Comparison of ENCODE assay signal across 7 mouse cellular contexts in the genomic region with DNA sequence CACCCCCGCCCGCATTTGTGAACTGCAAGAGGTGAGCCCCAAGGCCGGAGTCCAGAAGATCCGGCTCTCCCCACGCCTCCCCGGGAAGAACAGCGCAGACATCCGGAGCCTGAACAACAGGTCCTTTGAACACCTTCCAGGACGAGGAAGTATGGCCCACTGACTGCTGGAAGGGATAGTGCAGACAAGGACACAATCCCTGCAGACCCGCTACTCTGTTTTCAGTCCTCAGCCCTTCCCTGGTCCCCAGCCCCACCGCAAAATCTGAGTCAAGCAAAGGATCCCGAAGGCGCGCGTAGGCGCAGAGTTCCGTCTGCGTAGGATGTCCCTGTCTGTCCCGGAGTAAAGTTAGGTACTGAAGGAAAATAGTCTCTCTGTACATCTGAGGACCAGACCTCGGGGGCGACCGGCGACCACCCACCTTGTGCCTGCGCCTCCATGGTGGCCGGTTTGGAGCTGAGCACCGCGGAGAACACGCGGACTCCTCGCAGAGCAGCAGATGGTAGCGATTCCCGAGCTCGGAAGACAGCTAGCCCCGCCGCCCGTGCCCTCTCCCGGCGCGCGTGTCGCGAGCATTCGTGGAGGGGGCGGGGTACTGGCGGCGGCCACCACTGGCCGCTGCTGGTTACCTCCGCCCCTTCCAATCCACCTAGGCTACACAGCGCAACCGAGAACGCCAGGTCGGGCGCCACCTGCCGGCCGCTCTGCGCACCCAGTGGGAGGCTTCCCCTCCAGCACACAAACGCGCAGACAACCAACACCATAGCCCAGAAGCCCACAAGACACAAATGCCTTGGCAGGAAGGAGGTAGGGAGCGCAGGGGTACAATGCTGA. TPM values are rescaled to one million over a fixed set of nuclear protein-coding genes. Genes with fewer than 3 reads are reported as not detected.
DNase-seq lines count a peak whose midpoint lies in the region; ATAC-seq and TF ChIP-seq lines count a peak whose summit lies in the region.

A gene (minus strand): TSS at position 668 of the 834 bp plus-strand sequence.

- H3K27ac ChIP-seq in bone marrow macrophage, adult 2 months (ENCODE audit: insufficient read depth, low read depth, low read length), result no peak within 1 kb of the TSS
- 0 out of 2 replicates have a peak within 1 kb of the TSS, but pooled peaks have one; percentile 41 for H3K27ac ChIP-seq in embryonic facial prominence, embryonic 12.5 days
- H3K27ac ChIP-seq in heart, adult 2 months, result no peak within 1 kb of the TSS
- H3K27ac ChIP-seq in kidney, adult 2 months (ENCODE audit: insufficient read depth, low read depth, low read length), result peak within 1 kb of the TSS; percentile 14; the same call in 1 of the 2 replicates
- H3K27ac ChIP-seq in limb, embryonic 10.5 days, result peak within 1 kb of the TSS; percentile 90
- H3K27ac ChIP-seq in midbrain, embryonic 12.5 days (replicated peaks), result no peak within 1 kb of the TSS
- H3K27ac ChIP-seq in spleen, adult 2 months (ENCODE audit: insufficient read depth, low read length), result no peak within 1 kb of the TSS

- peak within 1 kb of the TSS; percentile 60 for H3K4me3 ChIP-seq in bone marrow macrophage, adult 2 months (ENCODE audit: insufficient read depth, low read length)
- H3K4me3 ChIP-seq in embryonic facial prominence, embryonic 12.5 days, result peak within 1 kb of the TSS; percentile 67
- peak within 1 kb of the TSS; percentile 63 for H3K4me3 ChIP-seq in heart, adult 2 months
- H3K4me3 ChIP-seq in kidney, adult 2 months (ENCODE audit: insufficient read depth, low read depth, low read length), result peak within 1 kb of the TSS; percentile 85
- peak within 1 kb of the TSS; percentile 78 for H3K4me3 ChIP-seq in limb, embryonic 10.5 days
- H3K4me3 ChIP-seq in midbrain, embryonic 12.5 days, result peak within 1 kb of the TSS; percentile 70
- peak within 1 kb of the TSS; percentile 39; the same call in 1 of the 2 replicates for H3K4me3 ChIP-seq in spleen, adult 2 months (ENCODE audit: extremely low read depth, insufficient read depth, insufficient read length)

- peak; percentile 71 for TF ChIP-seq CTCF in bone marrow macrophage, adult 2 months (IDR thresholded peaks at IDR 0.05; ENCODE audit: low read depth, low read length)
- peak; percentile 87 for TF ChIP-seq CTCF in heart, adult 2 months (IDR thresholded peaks at IDR 0.05)
- TF ChIP-seq CTCF in kidney, adult 2 months (conservative IDR thresholded peaks at IDR 0.05; ENCODE audit: insufficient read depth, insufficient read length, low read depth, low read length), result peak; percentile 80
- peak; percentile 32; the same call in 1 of the 2 replicates for TF ChIP-seq CTCF in spleen, adult 2 months (IDR thresholded peaks at IDR 0.05; ENCODE audit: extremely low read depth, insufficient read depth, insufficient read length, insufficient replicate concordance)

- WGBS in embryonic facial prominence, embryonic 12.5 days, result 2% methylated on average over 59 of the region's 59 CpGs
- WGBS in heart, adult 2 months, result 1% methylated on average over 59 of the region's 59 CpGs
- WGBS in kidney, adult 2 months, result 2% methylated on average over 55 of the region's 59 CpGs
- 1% methylated on average over 59 of the region's 59 CpGs for WGBS in limb, embryonic 10.5 days
- 2% methylated on average over 57 of the region's 59 CpGs for WGBS in midbrain, embryonic 12.5 days
- 3% methylated on average over 59 of the region's 59 CpGs for WGBS in spleen, adult 2 months

- H3K36me3 ChIP-seq in embryonic facial prominence, embryonic 12.5 days, result no peaks in the 10 kb centered on the region
- no peaks in the 10 kb centered on the region for H3K36me3 ChIP-seq in heart, adult 2 months (ENCODE audit: control insufficient read depth, insufficient read depth, low read length)
- no peaks in the 10 kb centered on the region for H3K36me3 ChIP-seq in kidney, adult 2 months (ENCODE audit: control insufficient read depth, insufficient read depth, low read length)
- no peaks in the 10 kb centered on the region for H3K36me3 ChIP-seq in limb, embryonic 10.5 days
- no peaks in the 10 kb centered on the region for H3K36me3 ChIP-seq in midbrain, embryonic 12.5 days
- no peaks in the 10 kb centered on the region for H3K36me3 ChIP-seq in spleen, adult 2 months (ENCODE audit: control insufficient read depth, insufficient read depth, low read length)

- no peak for TF ChIP-seq EP300 in heart, adult 2 months (IDR thresholded peaks at IDR 0.05; ENCODE audit: insufficient read depth, low read depth, low read length)

- H3K4me1 ChIP-seq in bone marrow macrophage, adult 2 months (ENCODE audit: control insufficient read depth, insufficient read depth, low read length), result 0 out of 2 replicates have a peak, but pooled peaks cover 2% of the 10 kb centered on the region
- H3K4me1 ChIP-seq in embryonic facial prominence, embryonic 12.5 days, result no peaks in the 10 kb centered on the region
- no peaks in the 10 kb centered on the region for H3K4me1 ChIP-seq in heart, adult 2 months (ENCODE audit: control insufficient read depth, insufficient read depth, low read length)
- no peaks in the 10 kb centered on the region for H3K4me1 ChIP-seq in kidney, adult 2 months (ENCODE audit: control insufficient read depth, insufficient read depth, low read length)
- peaks cover 5% of the 10 kb centered on the region; the same call in 1 of the 2 replicates for H3K4me1 ChIP-seq in limb, embryonic 10.5 days
- H3K4me1 ChIP-seq in midbrain, embryonic 12.5 days, result peaks cover 6% of the 10 kb centered on the region; the same call in 1 of the 2 replicates
- peaks cover 2% of the 10 kb centered on the region; the same call in 1 of the 2 replicates for H3K4me1 ChIP-seq in spleen, adult 2 months (ENCODE audit: control insufficient read depth, insufficient read depth, insufficient read length)

- TF ChIP-seq POLR2A in bone marrow macrophage, adult 2 months (IDR thresholded peaks at IDR 0.05; ENCODE audit: borderline replicate concordance, low read depth, low read length), result no peak
- TF ChIP-seq POLR2A in heart, adult 2 months (IDR thresholded peaks at IDR 0.05; ENCODE audit: insufficient read depth, low read depth, low read length), result no peak
- no peak for TF ChIP-seq POLR2A in kidney, adult 2 months (IDR thresholded peaks at IDR 0.05; ENCODE audit: low read depth, low read length)
- TF ChIP-seq POLR2A in spleen, adult 2 months (IDR thresholded peaks at IDR 0.05; ENCODE audit: low read depth, low read length), result no peak

- no peaks in the 10 kb centered on the region for H3K9me3 ChIP-seq in embryonic facial prominence, embryonic 12.5 days
- no peaks in the 10 kb centered on the region for H3K9me3 ChIP-seq in limb, embryonic 10.5 days (replicated peaks)
- no peaks in the 10 kb centered on the region for H3K9me3 ChIP-seq in midbrain, embryonic 12.5 days

- ATAC-seq in embryonic facial prominence, embryonic 12.5 days (ENCODE audit: insufficient number of reproducible peaks, insufficient read depth, low FRiP score, low TSS enrichment), result peak; percentile 99
- peak; percentile 99 for ATAC-seq in midbrain, embryonic 12.5 days (ENCODE audit: low FRiP score, low read depth)

- no peaks in the 10 kb centered on the region for H3K27me3 ChIP-seq in embryonic facial prominence, embryonic 12.5 days
- no peaks in the 10 kb centered on the region for H3K27me3 ChIP-seq in heart, adult 2 months (ENCODE audit: control insufficient read depth, insufficient read depth, low read length)
- no peaks in the 10 kb centered on the region for H3K27me3 ChIP-seq in kidney, adult 2 months (replicated peaks; ENCODE audit: control insufficient read depth, insufficient read depth, low read length)
- no peaks in the 10 kb centered on the region for H3K27me3 ChIP-seq in limb, embryonic 10.5 days (ENCODE audit: low read depth, poor library complexity, severe bottlenecking)
- peaks cover 11% of the 10 kb centered on the region; the same call in 1 of the 2 replicates for H3K27me3 ChIP-seq in midbrain, embryonic 12.5 days
- H3K27me3 ChIP-seq in spleen, adult 2 months (ENCODE audit: control insufficient read depth, insufficient read depth, low read length), result peaks cover 1% of the 10 kb centered on the region; the same call in 1 of the 2 replicates

- H3K4me2 ChIP-seq in embryonic facial prominence, embryonic 12.5 days (replicated peaks), result peak within 1 kb of the TSS; percentile 79
- peak within 1 kb of the TSS; percentile 77 for H3K4me2 ChIP-seq in midbrain, embryonic 12.5 days (replicated peaks)

- intact Hi-C loops in heart, adult 2 months (cut with DNase I), result no loop called here

- peak within 1 kb of the TSS; percentile 64 for H3K9ac ChIP-seq in embryonic facial prominence, embryonic 12.5 days
- peak within 1 kb of the TSS; percentile 61 for H3K9ac ChIP-seq in heart, adult 2 months (ENCODE audit: low read depth, low read length)
- H3K9ac ChIP-seq in midbrain, embryonic 12.5 days (replicated peaks), result peak within 1 kb of the TSS; percentile 60

- no peaks in the 10 kb centered on the region for H3K79me2 ChIP-seq in heart, adult 2 months (replicated peaks; ENCODE audit: control insufficient read depth, insufficient read depth, low read length)

- DNase-seq in heart, adult 2 months, result peak; percentile 78 to 81
- peak; percentile 90 for DNase-seq in kidney, adult 2 months
- DNase-seq in limb, embryonic 10.5 days (ENCODE audit: low spot score), result peak; percentile 94
- peak in 1 of 2 experiments; percentile 9 for DNase-seq in spleen, adult 2 months (ENCODE audit: low read depth in 1 of 2, low spot score in 2 of 2)

RNA-seq across cellular contexts. Expression of the gene that starts here (rescaled TPM):
- not detected in 2 replicates for polyA plus RNA-seq in bone marrow macrophage, adult 2 months (2012; ENCODE audit: insufficient read depth, insufficient read length, missing spikeins)
- polyA plus RNA-seq in embryonic facial prominence, embryonic 12.5 days (2016; fragmentation: Nextera tagmentation; extraction: Ambion mirVana), result 43.1 and 49.7 TPM in 2 replicates
- total RNA-seq in heart, adult 2 months (2021), result 1 to 10 TPM; 5.6 to 7.4 TPM
- 5.1 TPM in 2 replicates for polyA plus RNA-seq in heart, adult 2 months (2012; rRNA removed)
- polyA plus RNA-seq in kidney, adult 2 months (2012; rRNA removed), result 14.6 and 18.5 TPM in 2 replicates
- polyA plus RNA-seq in limb, embryonic 10.5 days (2016; fragmentation: Nextera tagmentation; extraction: Ambion mirVana), result 31.7 and 33.9 TPM in 2 replicates
- 16.9 and 29.2 TPM in 2 replicates for polyA plus RNA-seq in midbrain, embryonic 12.5 days (2016; fragmentation: Nextera tagmentation; extraction: Ambion mirVana)
- 0.25 and 0.28 TPM in 2 replicates for polyA plus RNA-seq in spleen, adult 2 months (2012; rRNA removed)

Comparison
In these comparisons a context has a peak if more than half of its experiments do, and no peak if none do; other contexts are left out.
1. H3K27ac ChIP-seq: peak in embryonic facial prominence, embryonic 12.5 days (single experiment), kidney, adult 2 months (single experiment) and limb, embryonic 10.5 days (single experiment); none in bone marrow macrophage, adult 2 months (single experiment), heart, adult 2 months (single experiment), midbrain, embryonic 12.5 days (single experiment) and spleen, adult 2 months (single experiment).
2. CTCF ChIP-seq: peak in every context shown above with its lines; median percentile 87 in heart, adult 2 months; 80 in kidney, adult 2 months; 71 in bone marrow macrophage, adult 2 months; 32 in spleen, adult 2 months.
3. Peak in every context shown above with its lines, with median percentiles within 50 percentile points of each other: H3K4me3 ChIP-seq and H3K9ac ChIP-seq.